Mouse (Mus musculus): ENCODE data around the gene Usp6nl. TPM values are rescaled to one million over a fixed set of nuclear protein-coding genes. Genes with fewer than 3 reads are reported as not detected.

Gene Usp6nl
- polyA plus RNA-seq, 1 experiment from 2014 or later: 11.8 TPM

DNA sequence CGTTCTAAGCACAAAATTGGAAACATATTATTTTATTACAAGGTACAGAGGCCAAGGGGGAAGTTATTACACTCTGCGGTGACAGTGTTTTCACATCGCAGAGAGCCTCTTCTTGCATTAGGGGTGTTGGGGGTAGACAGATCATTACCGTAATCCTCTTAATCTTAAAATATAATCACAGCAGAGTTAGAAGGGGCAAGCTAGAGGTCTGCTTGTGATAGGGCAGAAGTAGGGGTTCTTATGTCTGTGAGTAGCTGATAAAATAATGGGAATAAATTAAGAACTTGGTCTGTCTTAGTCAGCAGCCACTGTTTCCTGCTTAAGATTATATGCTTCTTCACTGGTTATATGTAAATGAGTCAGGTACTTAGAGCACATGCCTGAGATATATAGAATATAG is 30.6 kb downstream of the Usp6nl start:
- H3K36me3 ChIP-seq: no peaks in the 10 kb centered on the region
- H3K27ac ChIP-seq: 0 out of 2 replicates have a peak overlapping the region, but pooled peaks have one; percentile 30
- H3K9ac ChIP-seq: no peak overlapping the region
- ATAC-seq: 0 out of 2 replicates have a peak, but pooled peaks have one; percentile 15
- no peaks in the 10 kb centered on the region for H3K27me3 ChIP-seq (replicated peaks)
- peaks cover 21% of the 10 kb centered on the region for H3K4me1 ChIP-seq (replicated peaks)
- H3K4me3 ChIP-seq (replicated peaks): 0 out of 2 replicates have a peak overlapping the region, but pooled peaks have one; percentile 4
- peak overlapping the region; percentile 53 for H3K4me2 ChIP-seq (replicated peaks)
- no peaks in the 10 kb centered on the region for H3K9me3 ChIP-seq
- 41% methylated on average over 4 of the region's 4 CpGs for WGBS

DNA sequence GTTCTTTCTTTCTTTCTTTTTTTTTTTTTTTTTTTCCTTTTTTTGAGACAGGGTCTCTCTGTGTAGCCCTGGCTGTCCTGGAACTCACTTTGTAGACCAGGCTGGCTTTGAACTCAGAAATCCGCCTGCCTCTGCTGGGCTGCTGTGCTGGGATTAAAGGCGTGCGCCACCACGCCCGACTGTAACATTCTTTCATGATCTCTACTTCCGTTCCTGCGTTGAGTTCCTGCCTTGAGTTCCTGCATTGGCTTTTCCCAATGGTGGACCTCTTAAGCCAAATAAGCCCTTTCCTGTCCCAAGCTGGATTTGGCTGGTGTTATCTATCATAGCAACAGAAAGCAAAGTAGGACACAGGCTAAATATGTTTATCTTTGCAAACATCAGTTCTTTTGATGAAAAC is 34.8 kb downstream of the Usp6nl start:
- no peaks in the 10 kb centered on the region for H3K9me3 ChIP-seq
- H3K4me2 ChIP-seq (replicated peaks): no peak overlapping the region
- H3K9ac ChIP-seq: no peak overlapping the region
- no peak overlapping the region for H3K4me3 ChIP-seq (replicated peaks)
- no peak for ATAC-seq
- no peak overlapping the region for H3K27ac ChIP-seq
- no peaks in the 10 kb centered on the region for H3K27me3 ChIP-seq (replicated peaks)
- 94% methylated on average over 7 of the region's 7 CpGs for WGBS
- no peaks in the 10 kb centered on the region for H3K36me3 ChIP-seq
- H3K4me1 ChIP-seq (replicated peaks): peaks cover 10% of the 10 kb centered on the region

DNA sequence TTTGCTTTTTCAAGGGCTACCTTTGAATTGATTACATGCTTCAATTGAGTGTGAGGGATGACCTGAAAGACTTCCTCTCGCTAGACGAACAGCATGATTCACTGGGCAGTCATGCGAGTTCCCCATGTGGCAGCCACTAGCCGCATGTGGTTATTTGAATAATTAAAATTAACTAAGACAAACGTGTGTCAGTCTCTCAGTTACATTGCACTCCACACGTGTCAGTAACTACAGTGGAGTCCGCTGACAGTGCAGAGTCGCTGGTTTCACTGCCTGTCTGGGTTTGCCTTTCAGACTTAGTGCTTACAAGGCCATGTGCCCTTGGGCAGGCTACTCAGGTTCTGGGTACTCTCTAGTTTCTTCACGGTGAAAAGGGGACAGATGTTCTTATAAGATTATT is 37.2 kb downstream of the Usp6nl start:
- Histone ChIP-seq H3K9me3 (no peaks in the 10 kb centered on the region), H3K4me1 (replicated peaks) (peaks cover 16% of the 10 kb centered on the region; the same call in 1 of the 2 replicates), H3K4me3 (replicated peaks) (no peak overlapping the region), H3K4me2 (replicated peaks) (no peak overlapping the region), H3K27me3 (replicated peaks) (no peaks in the 10 kb centered on the region), H3K9ac (no peak overlapping the region), H3K36me3 (no peaks in the 10 kb centered on the region), H3K27ac (no peak overlapping the region)
- peak; percentile 52; the same call in 1 of the 2 replicates for ATAC-seq
- 67% methylated on average over 9 of the region's 9 CpGs for WGBS

DNA sequence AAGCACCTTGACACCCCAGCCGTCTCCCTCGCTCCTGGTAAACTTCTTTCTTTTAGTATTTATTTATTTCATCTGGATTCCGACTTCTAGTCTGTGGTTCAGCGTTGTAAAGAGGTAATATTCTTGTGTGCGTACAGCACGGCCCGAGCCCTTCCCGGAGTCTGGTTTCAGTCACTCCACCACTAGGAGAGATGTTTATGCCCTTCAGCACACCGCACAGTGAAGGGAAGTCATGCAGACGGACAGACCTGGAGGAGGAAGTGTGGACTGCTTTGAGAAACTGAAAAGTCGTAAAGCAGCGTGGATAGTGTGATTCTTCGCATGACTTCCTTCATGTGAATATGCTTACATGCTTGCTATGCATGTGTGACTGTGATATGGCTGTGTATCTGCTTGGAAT is 40.7 kb downstream of the Usp6nl start:
- 37% methylated on average over 13 of the region's 13 CpGs for WGBS
- Histone ChIP-seq H3K27me3 (replicated peaks) (no peaks in the 10 kb centered on the region), H3K9me3 (no peaks in the 10 kb centered on the region), H3K4me1 (replicated peaks) (peaks cover 19% of the 10 kb centered on the region; the same call in 1 of the 2 replicates), H3K36me3 (no peaks in the 10 kb centered on the region), H3K9ac (no peak overlapping the region), H3K4me2 (replicated peaks) (peak overlapping the region; percentile 34), H3K4me3 (replicated peaks) (no peak overlapping the region), H3K27ac (peak overlapping the region; percentile 42; the same call in 1 of the 2 replicates)
- peak; percentile 48 for ATAC-seq

DNA sequence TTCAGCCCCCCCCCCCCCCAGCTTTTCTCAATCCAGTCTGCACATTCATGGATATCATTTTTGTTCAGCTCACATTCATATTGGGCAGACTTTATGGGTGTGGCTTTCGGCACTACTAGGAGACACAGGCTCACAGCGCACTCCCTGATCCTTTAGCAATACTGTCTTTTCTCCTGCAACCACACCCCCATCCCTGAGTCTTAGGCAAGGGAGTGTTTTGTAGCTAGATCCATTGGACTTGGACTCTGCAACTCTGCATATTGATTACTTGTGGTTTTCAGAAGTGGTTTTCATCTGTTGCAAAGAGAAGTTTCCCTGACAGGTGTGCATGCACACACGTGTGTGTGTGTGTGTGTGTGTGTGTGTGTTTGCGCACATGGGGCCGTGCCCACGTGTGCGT is 41.5 kb downstream of the Usp6nl start:
- Histone ChIP-seq H3K27me3 (replicated peaks) (no peaks in the 10 kb centered on the region), H3K4me3 (replicated peaks) (no peak overlapping the region), H3K9ac (no peak overlapping the region), H3K36me3 (no peaks in the 10 kb centered on the region), H3K4me1 (replicated peaks) (peaks cover 19% of the 10 kb centered on the region; the same call in 1 of the 2 replicates), H3K4me2 (replicated peaks) (no peak overlapping the region), H3K9me3 (no peaks in the 10 kb centered on the region), H3K27ac (no peak overlapping the region)
- 79% methylated on average over 7 of the region's 7 CpGs for WGBS
- ATAC-seq: peak; percentile 66; the same call in 1 of the 2 replicates

DNA sequence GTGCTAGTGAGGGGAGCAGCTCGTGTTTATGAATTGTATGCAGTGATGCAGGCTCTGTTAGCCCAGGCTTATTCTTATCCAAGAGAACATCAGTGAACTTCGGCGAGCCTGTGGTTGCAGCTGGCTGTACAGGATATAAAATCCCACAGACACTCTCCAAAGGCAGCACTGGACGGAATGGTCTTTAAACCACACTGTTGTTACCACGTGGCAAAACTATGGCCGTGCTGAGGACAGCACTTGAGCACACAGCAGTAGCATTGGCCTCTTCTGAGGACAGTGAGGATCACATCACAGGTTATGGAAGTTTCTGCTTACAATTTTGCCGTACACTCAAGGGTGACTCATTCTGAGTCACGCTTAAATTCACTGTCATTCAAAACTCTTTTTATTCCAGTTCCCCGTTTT is 44.1 kb downstream of the Usp6nl start:
- Histone ChIP-seq H3K4me2 (replicated peaks) (no peak overlapping the region), H3K36me3 (no peaks in the 10 kb centered on the region), H3K27me3 (replicated peaks) (no peaks in the 10 kb centered on the region), H3K9me3 (no peaks in the 10 kb centered on the region), H3K4me3 (replicated peaks) (no peak overlapping the region), H3K9ac (no peak overlapping the region), H3K27ac (no peak overlapping the region), H3K4me1 (replicated peaks) (peaks cover 15% of the 10 kb centered on the region; the same call in 1 of the 2 replicates)
- WGBS: 56% methylated on average over 9 of the region's 9 CpGs
- ATAC-seq: peak; percentile 66

DNA sequence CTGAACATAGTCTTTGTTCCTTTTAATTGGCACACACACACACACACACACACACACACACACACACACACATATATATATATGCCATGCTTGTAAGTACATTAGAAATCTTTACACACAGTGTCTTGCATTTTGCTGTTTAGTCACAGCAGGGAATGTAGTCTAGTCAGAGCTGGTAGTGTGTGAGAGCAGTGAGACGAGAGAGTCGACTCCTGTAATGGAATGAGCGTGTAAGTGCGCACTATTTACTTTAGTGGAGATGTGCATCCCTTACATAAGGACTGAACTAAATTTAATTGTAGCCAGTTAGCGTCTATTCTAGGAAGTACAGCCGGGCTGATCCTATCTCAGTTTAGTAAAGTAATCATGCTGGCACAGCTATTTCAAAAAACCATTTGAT is 44.5 kb downstream of the Usp6nl start:
- no peak overlapping the region for H3K9ac ChIP-seq
- H3K4me3 ChIP-seq (replicated peaks): no peak overlapping the region
- WGBS: 66% methylated on average over 6 of the region's 6 CpGs
- no peaks in the 10 kb centered on the region for H3K27me3 ChIP-seq (replicated peaks)
- no peak overlapping the region for H3K4me2 ChIP-seq (replicated peaks)
- peaks cover 18% of the 10 kb centered on the region; the same call in 1 of the 2 replicates for H3K4me1 ChIP-seq (replicated peaks)
- no peaks in the 10 kb centered on the region for H3K9me3 ChIP-seq
- no peak overlapping the region for H3K27ac ChIP-seq
- ATAC-seq: peak; percentile 23
- H3K36me3 ChIP-seq: no peaks in the 10 kb centered on the region

DNA sequence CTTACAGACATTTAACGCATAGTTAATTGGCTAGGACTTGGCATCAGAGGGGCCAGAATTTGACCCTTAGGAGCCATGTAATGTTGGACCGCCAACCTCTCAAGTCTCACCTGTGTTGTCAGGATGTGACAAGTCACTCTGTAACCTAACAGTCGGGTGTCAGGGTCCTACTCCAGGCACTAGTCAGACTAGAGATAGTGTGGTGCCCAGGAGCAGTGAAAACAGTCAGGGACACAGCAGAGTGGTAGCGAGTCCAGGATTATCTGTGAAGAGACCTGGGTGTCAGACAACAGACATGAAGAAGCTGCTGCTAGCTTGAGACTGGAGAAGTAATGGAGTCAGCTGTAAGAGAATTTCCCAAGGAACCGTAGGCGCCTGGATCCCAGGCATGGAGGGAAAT is 45.0 kb downstream of the Usp6nl start:
- H3K27ac ChIP-seq: no peak overlapping the region
- H3K4me1 ChIP-seq (replicated peaks): peaks cover 18% of the 10 kb centered on the region; the same call in 1 of the 2 replicates
- no peaks in the 10 kb centered on the region for H3K9me3 ChIP-seq
- 84% methylated on average over 6 of the region's 6 CpGs for WGBS
- H3K4me2 ChIP-seq (replicated peaks): no peak overlapping the region
- H3K27me3 ChIP-seq (replicated peaks): no peaks in the 10 kb centered on the region
- no peaks in the 10 kb centered on the region for H3K36me3 ChIP-seq
- H3K4me3 ChIP-seq (replicated peaks): no peak overlapping the region
- no peak overlapping the region for H3K9ac ChIP-seq
- no peak for ATAC-seq

DNA sequence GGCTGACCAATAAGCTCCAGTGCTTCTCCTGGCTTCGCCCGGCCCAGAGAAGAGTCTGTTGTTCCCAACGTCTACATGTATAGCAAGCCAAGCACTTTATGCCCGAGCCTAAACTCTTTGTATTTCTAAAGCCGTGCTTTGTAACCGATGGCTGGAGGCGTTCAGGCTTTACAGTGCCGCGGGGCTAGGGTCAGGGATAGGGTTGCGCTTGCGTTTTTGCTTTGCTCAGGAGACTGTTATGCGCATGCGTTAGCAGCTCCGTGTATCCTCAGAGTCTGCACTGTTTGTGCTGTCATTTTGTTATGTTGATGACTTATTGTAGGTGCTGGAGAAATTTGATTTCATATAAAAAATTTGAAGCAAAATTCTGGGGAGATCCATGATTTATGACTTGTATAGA is 51.7 kb downstream of the Usp6nl start:
- H3K9ac ChIP-seq: no peak overlapping the region
- H3K27ac ChIP-seq: no peak overlapping the region
- H3K4me1 ChIP-seq (replicated peaks): peaks cover 23% of the 10 kb centered on the region
- H3K36me3 ChIP-seq: no peaks in the 10 kb centered on the region
- no peak overlapping the region for H3K4me3 ChIP-seq (replicated peaks)
- H3K9me3 ChIP-seq: no peaks in the 10 kb centered on the region
- H3K4me2 ChIP-seq (replicated peaks): no peak overlapping the region
- no peaks in the 10 kb centered on the region for H3K27me3 ChIP-seq (replicated peaks)
- 87% methylated on average over 14 of the region's 14 CpGs for WGBS
- ATAC-seq: no peak

DNA sequence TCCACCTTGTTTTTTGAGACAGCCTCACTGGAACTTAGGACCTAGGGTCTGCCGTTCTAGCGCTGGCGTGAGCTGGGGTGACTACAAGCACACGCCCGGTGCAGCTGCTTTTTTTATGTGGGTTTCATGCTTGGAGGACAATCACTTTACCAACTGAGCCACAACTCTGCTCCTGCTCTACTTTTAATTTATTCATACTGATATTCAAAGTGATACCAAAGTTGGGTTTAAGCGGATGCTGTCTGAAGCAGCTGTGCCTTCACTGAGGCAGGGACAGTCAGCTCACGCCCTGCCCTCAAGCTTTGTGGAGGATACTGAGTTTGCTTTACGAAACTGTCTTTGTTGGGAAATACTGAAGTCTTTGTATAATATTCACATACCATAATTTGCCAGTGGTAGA is 53.6 kb downstream of the Usp6nl start:
- ATAC-seq: no peak
- 85% methylated on average over 8 of the region's 8 CpGs for WGBS
- H3K4me1 ChIP-seq (replicated peaks): peaks cover 36% of the 10 kb centered on the region
- no peaks in the 10 kb centered on the region for H3K9me3 ChIP-seq
- H3K9ac ChIP-seq: no peak overlapping the region
- no peak overlapping the region for H3K4me3 ChIP-seq (replicated peaks)
- H3K36me3 ChIP-seq: no peaks in the 10 kb centered on the region
- no peaks in the 10 kb centered on the region for H3K27me3 ChIP-seq (replicated peaks)
- H3K27ac ChIP-seq: no peak overlapping the region
- H3K4me2 ChIP-seq (replicated peaks): no peak overlapping the region

DNA sequence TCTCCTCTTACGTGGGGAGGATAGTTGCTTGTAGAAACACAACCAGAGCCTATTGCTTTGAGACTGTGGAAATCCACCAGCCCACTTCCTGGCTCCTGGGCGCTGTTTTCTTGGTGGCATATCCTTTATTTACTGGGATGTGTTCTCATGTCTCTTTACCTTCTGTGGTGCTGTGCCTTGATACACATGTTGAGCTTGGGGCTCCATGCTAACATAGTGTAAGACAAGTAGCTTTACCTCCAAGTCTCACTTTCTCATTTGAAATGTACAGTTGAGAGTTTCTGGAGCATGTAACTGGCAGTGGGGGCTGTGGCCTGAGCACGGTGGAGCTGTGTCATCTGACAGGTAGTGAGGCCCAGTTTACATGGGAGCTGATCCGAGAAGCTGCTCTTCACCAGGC is 54.5 kb downstream of the Usp6nl start:
- no peaks in the 10 kb centered on the region for H3K36me3 ChIP-seq
- H3K4me3 ChIP-seq (replicated peaks): no peak overlapping the region
- ATAC-seq: no peak
- H3K27ac ChIP-seq: no peak overlapping the region
- no peak overlapping the region for H3K9ac ChIP-seq
- no peak overlapping the region for H3K4me2 ChIP-seq (replicated peaks)
- no peaks in the 10 kb centered on the region for H3K9me3 ChIP-seq
- no peaks in the 10 kb centered on the region for H3K27me3 ChIP-seq (replicated peaks)
- 61% methylated on average over 4 of the region's 4 CpGs for WGBS
- H3K4me1 ChIP-seq (replicated peaks): peaks cover 36% of the 10 kb centered on the region

DNA sequence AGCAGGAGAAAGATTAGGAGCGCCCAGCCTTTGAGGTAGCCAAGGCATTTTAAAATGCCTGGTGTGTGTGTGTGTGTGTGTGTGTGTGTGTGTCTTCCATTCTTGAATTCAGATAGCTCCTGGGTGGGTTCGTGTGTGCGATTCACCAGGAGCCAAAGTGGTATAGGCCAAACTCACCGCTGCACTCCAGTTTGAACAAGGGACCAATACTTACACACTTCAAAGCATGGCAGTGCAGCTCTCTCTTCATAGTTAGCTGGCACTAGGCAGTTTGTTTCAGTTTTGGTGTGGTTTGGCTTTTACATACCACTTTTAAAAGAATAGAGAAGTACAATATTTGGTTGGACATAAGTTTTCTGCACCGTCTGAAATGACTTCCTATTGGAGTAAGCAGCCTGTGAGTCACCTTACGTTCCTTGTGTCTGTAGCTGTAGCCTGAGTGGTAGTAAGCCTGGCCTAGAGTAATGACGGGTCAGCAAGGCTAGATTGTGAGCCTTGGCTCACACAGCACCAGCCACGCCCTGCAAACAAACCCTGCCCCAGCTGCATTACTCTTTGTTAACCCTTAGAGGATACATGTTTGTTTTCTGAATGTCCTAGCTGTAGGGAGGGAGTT is 56.2 kb downstream of the Usp6nl start:
- peak; percentile 81 for ATAC-seq
- H3K36me3 ChIP-seq: no peaks in the 10 kb centered on the region
- 0 out of 2 replicates have a peak overlapping the region, but pooled peaks have one; percentile 10 for H3K4me2 ChIP-seq (replicated peaks)
- no peaks in the 10 kb centered on the region for H3K27me3 ChIP-seq (replicated peaks)
- peak overlapping the region; percentile 45 for H3K27ac ChIP-seq
- H3K9ac ChIP-seq: no peak overlapping the region; the same call in 1 of the 2 replicates
- peaks cover 38% of the 10 kb centered on the region for H3K4me1 ChIP-seq (replicated peaks)
- no peaks in the 10 kb centered on the region for H3K9me3 ChIP-seq
- H3K4me3 ChIP-seq (replicated peaks): no peak overlapping the region
- 49% methylated on average over 8 of the region's 8 CpGs for WGBS

DNA sequence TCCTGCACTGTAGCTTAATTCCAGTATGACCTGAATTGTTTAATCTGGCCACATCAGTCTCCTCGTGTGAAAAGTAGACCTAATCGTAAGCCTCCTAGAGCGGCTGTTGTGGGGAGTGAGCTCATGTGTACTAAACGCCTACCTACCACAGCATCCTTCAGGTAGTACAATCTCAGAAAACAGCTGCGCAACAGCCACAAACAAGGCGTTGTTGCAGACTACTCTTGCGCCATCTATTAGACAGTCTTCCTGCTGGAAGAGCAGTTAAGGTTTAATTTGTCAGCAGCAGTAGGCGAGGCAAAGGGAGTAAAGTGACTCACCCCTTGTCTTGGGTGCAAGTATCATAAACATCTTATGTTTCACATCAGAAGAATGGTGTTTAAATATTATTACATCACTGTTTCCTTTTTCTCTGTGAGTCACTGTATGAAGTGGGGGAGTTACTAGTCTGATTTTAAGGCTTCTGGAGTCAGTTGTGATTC is 57.3 kb downstream of the Usp6nl start:
- H3K27ac ChIP-seq: peak overlapping the region; percentile 81
- H3K9me3 ChIP-seq: no peaks in the 10 kb centered on the region
- no peak overlapping the region for H3K9ac ChIP-seq
- H3K4me3 ChIP-seq (replicated peaks): no peak overlapping the region
- peak; percentile 64 for ATAC-seq
- no peaks in the 10 kb centered on the region for H3K27me3 ChIP-seq (replicated peaks)
- H3K4me2 ChIP-seq (replicated peaks): peak overlapping the region; percentile 42
- peaks cover 38% of the 10 kb centered on the region for H3K4me1 ChIP-seq (replicated peaks)
- no peaks in the 10 kb centered on the region for H3K36me3 ChIP-seq
- 56% methylated on average over 8 of the region's 8 CpGs for WGBS
